Mouse (Mus musculus): ENCODE data around the gene Sobp. TPM values are rescaled to one million over a fixed set of nuclear protein-coding genes. Genes with fewer than 3 reads are reported as not detected.

Gene Sobp
- total RNA-seq, 4 experiments from 2014 or later, result 59.6 to 62.9 (median 61.6) TPM

- no peak for DNase-seq (ENCODE audit: low spot score in 2 of 2)
These were observed 175.0 kb downstream of the Sobp start for GRCm38 (mm10) chr10:42999324-42999723.

- no peak for DNase-seq (ENCODE audit: low spot score in 2 of 2)
These were observed 177.1 kb downstream of the Sobp start for GRCm38 (mm10) chr10:42997278-42997677.

- no peak for DNase-seq (ENCODE audit: low spot score in 2 of 2)
These were observed 178.8 kb downstream of the Sobp start for GRCm38 (mm10) chr10:42995484-42995895.

- DNase-seq (ENCODE audit: low spot score in 2 of 2), result no peak
These were observed 180.0 kb downstream of the Sobp start for GRCm38 (mm10) chr10:42994331-42994782.

- DNase-seq (ENCODE audit: low spot score in 2 of 2), result no peak
These were observed 183.3 kb downstream of the Sobp start for GRCm38 (mm10) chr10:42991018-42991417.

GRCm38 (mm10) chr10:42989910-42990309 is 184.4 kb downstream of the Sobp start:
- DNase-seq (ENCODE audit: low spot score in 2 of 2), result peak in 1 of 2 experiments; percentile 32

GRCm38 (mm10) chr10:42988627-42989026 is 185.7 kb downstream of the Sobp start:
- no peak for DNase-seq (ENCODE audit: low spot score in 2 of 2)

GRCm38 (mm10) chr10:42987594-42988052 is 186.7 kb downstream of the Sobp start:
- DNase-seq (ENCODE audit: low spot score in 2 of 2), result no peak

- DNase-seq (ENCODE audit: low spot score in 2 of 2), result no peak
These were observed 189.4 kb downstream of the Sobp start for GRCm38 (mm10) chr10:42984886-42985285.

GRCm38 (mm10) chr10:42980999-42981757 is 193.2 kb downstream of the Sobp start:
- no peak for DNase-seq (ENCODE audit: low spot score in 2 of 2)

- DNase-seq (ENCODE audit: low spot score in 2 of 2), result no peak
These were observed 196.0 kb downstream of the Sobp start for GRCm38 (mm10) chr10:42978346-42978745.

- no peak for DNase-seq (ENCODE audit: low spot score in 2 of 2)
These were observed 197.8 kb downstream of the Sobp start for GRCm38 (mm10) chr10:42976577-42976976.

- DNase-seq (ENCODE audit: low spot score in 2 of 2), result no peak
These were observed 200.8 kb downstream of the Sobp start for GRCm38 (mm10) chr10:42973537-42973936.

GRCm38 (mm10) chr10:42972504-42973172 is 201.7 kb downstream of the Sobp start:
- no peak for DNase-seq (ENCODE audit: low spot score in 2 of 2)

- no peak for DNase-seq (ENCODE audit: low spot score in 2 of 2)
These were observed 206.0 kb downstream of the Sobp start for GRCm38 (mm10) chr10:42968332-42968731.

GRCm38 (mm10) chr10:42963061-42963460 is 211.3 kb downstream of the Sobp start:
- DNase-seq (ENCODE audit: low spot score in 2 of 2), result no peak

GRCm38 (mm10) chr10:42962655-42963054 is 211.7 kb downstream of the Sobp start:
- no peak for DNase-seq (ENCODE audit: low spot score in 2 of 2)

GRCm38 (mm10) chr10:42962181-42962601 is 212.1 kb downstream of the Sobp start:
- DNase-seq (ENCODE audit: low spot score in 2 of 2), result no peak

- no peak for DNase-seq (ENCODE audit: low spot score in 2 of 2)
These were observed 212.6 kb downstream of the Sobp start for GRCm38 (mm10) chr10:42961771-42962170.

GRCm38 (mm10) chr10:42958686-42959085 is 215.6 kb downstream of the Sobp start:
- no peak for DNase-seq (ENCODE audit: low spot score in 2 of 2)

GRCm38 (mm10) chr10:42957881-42958651 is 216.3 kb downstream of the Sobp start:
- peak in 1 of 2 experiments; percentile 49 for DNase-seq (ENCODE audit: low spot score in 2 of 2)

- no peak for DNase-seq (ENCODE audit: low spot score in 2 of 2)
These were observed 219.1 kb downstream of the Sobp start for GRCm38 (mm10) chr10:42955205-42955604.
